Mouse (Mus musculus) hindbrain, postnatal 0 days (tissue): ENCODE data around the gene Gm3327. TPM values are rescaled to one million over a fixed set of nuclear protein-coding genes. Genes with fewer than 3 reads are reported as not detected.
"Not testable (repeated sequence)": the region's sequence is repeated elsewhere in the genome, so short reads cannot be mapped to it uniquely, and the experiment has no call there.

Source experiments
- ATAC-seq: fragments of 200-750 bp; cut with Nextera tagmentation; 2 replicates; pipeline ENCODE4 v1.8.0; 2017; ENCODE audit warnings: mild to moderate bottlenecking, moderate TSS enrichment, moderate library complexity
- DNase-seq: peaks from one replicate; pipeline ENCODE4 v3.0.0-alpha.2; 2015; ENCODE audit warnings: low spot score
- H3K27ac ChIP-seq: fragments of 300-500 bp; sonication (generic); 2 replicates; pipeline ENCODE4 v1.5.1; 2014; ENCODE audit warnings: mild to moderate bottlenecking
- H3K27me3 ChIP-seq: fragments of 300-500 bp; sonication (generic); 2 replicates; pipeline ENCODE4 v1.6.1; 2014; ENCODE audit warnings: low read length, mixed read lengths; ENCODE audit not compliant: insufficient read depth
- H3K36me3 ChIP-seq: fragments of 300-500 bp; sonication (generic); 2 replicates; pipeline ENCODE4 v1.6.1; 2014; ENCODE audit warnings: low read length, mixed read lengths; ENCODE audit not compliant: insufficient read depth
- H3K4me1 ChIP-seq: fragments of 300-500 bp; sonication (generic); 2 replicates; pipeline ENCODE4 v1.6.1; 2014; ENCODE audit warnings: antibody characterized with exemption, low read length, mixed read lengths; ENCODE audit not compliant: insufficient read depth
- H3K4me2 ChIP-seq: fragments of 300-500 bp; sonication (generic); 2 replicates; pipeline ENCODE4 v1.6.1; 2014; ENCODE audit warnings: low read depth, mild to moderate bottlenecking, low read length, moderate library complexity, mixed read lengths
- H3K4me3 ChIP-seq: fragments of 300-500 bp; sonication (generic); 2 replicates; pipeline ENCODE4 v1.5.1; 2014; ENCODE audit warnings: low read length
- H3K9ac ChIP-seq: fragments of 300-500 bp; sonication (generic); replicated peaks from 2 replicates; pipeline ENCODE4 v1.6.1; 2014; ENCODE audit warnings: mild to moderate bottlenecking, low read length, moderate library complexity, mixed read lengths
- H3K9me3 ChIP-seq: fragments of 300-500 bp; sonication (generic); 2 replicates; pipeline ENCODE4 v1.6.1; 2016; ENCODE audit warnings: low read length, mixed read lengths
- WGBS: fragments of 180-500 bp; shearing (Covaris S2); extraction: QIAGEN DNeasy Blood & Tissue Kit; methylation state at CpG from one replicate; pipeline ENCODE4 v1.1.7; 2014; 5-methylcytosine and 5-hydroxymethylcytosine counted together
- polyA plus RNA-seq: library from polyadenylated mRNA; unstranded; fragments of >200 nt; fragmentation: Nextera tagmentation; extraction: Ambion mirVana; gene quantifications from 2 replicates; pipeline ENCODE4 v1.2.1, GENCODE M21; 2015
- total RNA-seq: library from RNA; depleted of rRNA; stranded (reverse); fragments of >200 nt; gene quantifications from 2 replicates; pipeline ENCODE4 v1.2.3, GENCODE M21; 2014; rRNA removed

The Gm3327 gene
- not detected in 2 replicates for total RNA-seq
- polyA plus RNA-seq = not detected in 2 replicates

DNA sequence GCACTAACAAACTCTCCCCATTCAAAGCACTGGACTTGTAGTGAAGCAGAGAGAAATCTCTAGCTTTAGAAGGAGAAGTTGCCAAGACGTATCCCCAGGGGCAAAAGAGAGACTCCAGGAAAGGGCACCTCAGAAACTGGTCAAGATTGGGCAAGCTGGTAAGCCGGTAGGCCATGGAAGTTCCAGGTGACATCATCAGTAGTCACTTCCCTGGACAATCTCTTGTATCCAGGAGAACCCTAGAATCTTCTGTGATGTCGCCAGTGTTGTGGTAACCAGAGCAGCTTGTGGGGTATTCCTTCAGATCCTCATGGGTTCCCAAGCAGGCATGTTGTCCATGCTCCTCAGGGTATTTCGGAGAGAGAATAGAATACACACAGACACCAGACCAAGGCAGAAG is at the start of gene Gm3327:
TSS of gene Gm3327 (plus strand) at position 301 of the 400 bp plus-strand sequence.
- not testable (repeated sequence) for H3K9me3 ChIP-seq, ATAC-seq, H3K36me3 ChIP-seq, H3K27ac ChIP-seq, H3K4me1 ChIP-seq, H3K27me3 ChIP-seq, DNase-seq, H3K4me3 ChIP-seq, H3K9ac ChIP-seq, H3K4me2 ChIP-seq
- WGBS = 95% methylated on average over 3 of the region's 4 CpGs

DNA sequence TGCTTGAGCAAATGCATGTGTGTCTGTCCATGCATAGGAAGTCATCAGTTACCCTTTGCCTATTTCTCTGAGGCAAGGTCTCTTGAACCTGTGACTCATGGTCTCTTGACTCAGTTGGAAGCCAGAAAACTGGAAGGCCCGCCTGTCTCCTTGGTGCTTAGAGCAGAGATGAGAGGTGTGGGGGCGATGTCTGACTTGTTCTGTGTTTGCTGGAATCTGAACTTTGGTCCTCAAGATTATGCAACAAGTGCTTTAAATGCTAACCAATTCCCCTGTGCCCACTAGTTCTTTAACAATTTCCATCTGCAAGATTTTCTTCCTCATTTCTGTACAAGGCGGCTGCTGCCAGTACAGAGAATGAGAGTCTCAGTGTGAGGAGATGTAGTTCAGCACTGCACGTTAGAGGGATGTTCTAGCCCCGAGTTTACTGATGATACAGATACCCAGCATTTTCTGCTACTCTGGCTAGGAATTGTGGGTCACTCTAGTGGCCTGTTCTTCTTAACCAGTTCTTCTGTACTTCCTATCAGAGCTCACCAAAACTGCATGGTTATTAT is 45.8 kb upstream of the Gm3327 start:
- ATAC-seq, H3K4me1 ChIP-seq, DNase-seq, H3K36me3 ChIP-seq, H3K27ac ChIP-seq, H3K9ac ChIP-seq, H3K9me3 ChIP-seq, H3K27me3 ChIP-seq, H3K4me2 ChIP-seq, H3K4me3 ChIP-seq: not testable (repeated sequence)
- WGBS = 90% methylated on average over 5 of the region's 5 CpGs

DNA sequence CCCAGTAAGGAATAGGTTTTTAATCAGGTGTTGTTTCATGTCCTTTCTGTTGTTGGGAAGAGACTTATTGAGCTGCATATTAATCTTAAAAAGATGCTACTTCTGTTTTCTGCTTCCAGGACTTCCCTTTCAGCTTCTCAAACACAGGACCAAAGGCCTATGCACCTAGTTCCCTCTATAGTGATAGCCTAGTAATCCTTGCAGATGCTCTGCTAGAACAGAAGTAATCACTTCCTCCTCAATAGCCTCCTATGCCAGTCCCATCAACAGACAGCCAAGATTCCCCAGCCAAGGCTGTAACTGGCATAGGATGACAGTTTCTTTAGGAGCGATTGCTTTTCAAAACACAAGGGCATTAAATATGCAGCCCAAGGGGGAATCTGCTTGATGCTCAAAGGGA is 37.1 kb upstream of the Gm3327 start:
- H3K27ac ChIP-seq, H3K9me3 ChIP-seq, ATAC-seq: not testable (repeated sequence)

DNA sequence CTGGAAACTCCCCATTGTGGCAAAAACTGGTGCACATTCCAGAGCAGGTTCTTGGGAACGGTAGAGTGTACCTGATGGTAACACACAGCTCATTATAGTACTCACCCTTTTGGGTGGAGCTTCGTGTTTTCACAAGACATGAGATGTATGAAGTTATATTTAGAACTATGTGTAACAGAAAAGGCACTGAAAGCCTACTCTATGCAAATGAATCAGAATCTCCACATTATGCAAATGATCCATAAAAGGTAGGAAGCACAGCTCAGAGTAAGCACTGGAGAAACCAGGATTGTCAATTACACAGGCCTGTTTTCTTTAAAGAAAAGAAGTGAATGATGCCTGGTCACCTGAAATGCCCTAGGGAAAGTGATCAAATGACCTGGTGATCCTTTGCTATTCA is 36.1 kb upstream of the Gm3327 start:
- H3K36me3 ChIP-seq, H3K4me2 ChIP-seq, DNase-seq, ATAC-seq, H3K9me3 ChIP-seq, H3K4me1 ChIP-seq, H3K27ac ChIP-seq, H3K9ac ChIP-seq, H3K4me3 ChIP-seq, H3K27me3 ChIP-seq: not testable (repeated sequence)
- WGBS = 74% methylated on average over 2 of the region's 2 CpGs

More for the DNA sequence above, 37.1 kb upstream of the Gm3327 start:
- H3K27me3 ChIP-seq, H3K9ac ChIP-seq, DNase-seq, H3K36me3 ChIP-seq, H3K4me1 ChIP-seq, H3K4me2 ChIP-seq, H3K4me3 ChIP-seq: not testable (repeated sequence)
- 89% methylated on average over 1 of the region's 1 CpGs for WGBS

DNA sequence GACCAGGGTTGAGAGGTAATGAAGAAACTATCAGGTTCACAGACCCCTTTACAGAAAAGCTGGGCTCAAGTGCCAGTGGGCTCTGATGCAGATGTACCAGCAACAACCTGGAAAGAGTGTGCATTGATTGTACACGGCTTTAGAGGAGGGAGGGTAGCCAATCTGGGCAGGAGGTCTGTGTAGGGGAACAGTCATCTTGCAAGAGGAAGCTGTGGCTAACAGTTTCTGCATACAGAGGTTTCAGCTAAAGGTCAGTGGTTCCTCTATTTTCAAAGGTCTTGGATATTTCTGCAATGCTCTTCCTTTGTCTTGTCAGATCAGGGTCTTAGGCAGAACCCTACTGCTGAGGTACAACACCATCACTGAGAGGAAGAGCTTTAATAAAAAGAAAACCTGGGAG is 32.1 kb upstream of the Gm3327 start:
- ATAC-seq, H3K9me3 ChIP-seq, DNase-seq, H3K4me3 ChIP-seq, H3K4me1 ChIP-seq, H3K9ac ChIP-seq, H3K27me3 ChIP-seq, H3K27ac ChIP-seq, H3K36me3 ChIP-seq, H3K4me2 ChIP-seq: not testable (repeated sequence)
- 65% methylated on average over 1 of the region's 1 CpGs for WGBS

DNA sequence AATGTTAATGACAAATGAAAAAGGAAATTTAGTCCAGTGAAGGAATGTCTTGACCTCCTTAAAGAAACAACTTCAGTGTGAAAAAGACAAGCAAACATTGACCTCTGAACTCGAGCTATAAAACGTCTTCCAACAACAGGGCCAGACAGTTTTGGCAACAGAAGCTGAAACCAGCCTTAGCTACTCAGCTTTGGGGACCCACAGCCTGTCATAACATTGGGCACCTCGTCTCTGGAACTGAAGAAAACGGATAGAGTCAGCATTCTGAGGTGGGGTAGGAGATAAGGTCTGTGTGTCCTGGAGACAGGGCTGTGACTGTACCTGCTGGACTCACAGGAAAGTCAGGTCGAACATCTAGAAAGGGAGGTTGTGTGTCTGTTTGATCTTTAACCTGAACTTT is 29.2 kb upstream of the Gm3327 start:
- WGBS = 84% methylated on average over 5 of the region's 5 CpGs
- not testable (repeated sequence) for H3K9me3 ChIP-seq, H3K4me3 ChIP-seq, H3K9ac ChIP-seq, ATAC-seq, H3K4me2 ChIP-seq, DNase-seq, H3K27me3 ChIP-seq, H3K4me1 ChIP-seq, H3K36me3 ChIP-seq, H3K27ac ChIP-seq

DNA sequence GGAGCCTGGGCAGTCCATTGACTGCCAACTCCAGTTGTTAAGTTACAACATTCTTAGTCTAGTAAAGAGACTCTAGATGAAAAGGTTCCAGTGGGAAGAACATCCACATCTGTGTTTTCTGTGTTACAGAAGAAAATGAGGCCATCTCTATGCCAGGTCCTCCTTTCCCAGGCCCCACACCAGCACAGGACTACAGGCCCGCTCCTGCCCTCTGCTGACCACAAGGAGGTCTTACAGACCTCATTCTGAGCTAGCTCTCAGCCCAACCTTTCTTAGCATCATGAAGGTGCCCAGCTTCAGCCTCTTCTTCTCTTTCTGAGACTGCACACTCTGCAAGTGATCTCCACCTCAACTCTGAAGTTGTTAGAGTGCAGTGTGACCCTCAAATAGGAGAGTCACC is 23.6 kb upstream of the Gm3327 start:
- no CpG with 5 or more reads among the region's 1 CpGs for whole genome bisulfite sequencing

DNA sequence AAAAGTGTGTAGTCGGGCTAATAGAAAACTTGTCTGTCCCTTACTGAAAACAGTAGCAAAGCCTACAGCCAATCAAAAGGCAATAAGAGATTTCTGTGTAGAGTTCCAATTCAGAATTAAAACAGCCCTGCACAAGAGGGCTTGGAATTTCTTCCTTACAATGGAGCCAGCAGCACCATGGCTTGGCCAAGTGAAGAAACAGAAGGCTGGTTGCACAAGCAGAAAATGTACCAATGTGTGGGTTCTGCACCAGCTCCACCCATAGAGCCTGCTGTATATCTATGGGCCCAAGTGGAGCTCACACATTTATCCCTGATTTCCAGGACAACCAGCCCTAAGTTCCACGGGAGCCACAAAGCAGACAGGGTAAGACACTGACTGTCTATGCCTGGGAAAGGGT is 21.3 kb upstream of the Gm3327 start, which contains the start of gene Ear2:
TSS of gene Ear2 (plus strand) at position 301 of the 400 bp plus-strand sequence.
- H3K4me1 ChIP-seq, H3K9me3 ChIP-seq, H3K27me3 ChIP-seq, H3K4me2 ChIP-seq, ATAC-seq, H3K4me3 ChIP-seq, DNase-seq, H3K27ac ChIP-seq, H3K9ac ChIP-seq, H3K36me3 ChIP-seq: not testable (repeated sequence)
- WGBS = 88% methylated on average over 2 of the region's 2 CpGs

More for the DNA sequence above, 23.6 kb upstream of the Gm3327 start:
- not testable (repeated sequence) for H3K9ac ChIP-seq, H3K27me3 ChIP-seq, H3K4me2 ChIP-seq, H3K9me3 ChIP-seq, H3K4me1 ChIP-seq, H3K4me3 ChIP-seq, DNase-seq, H3K36me3 ChIP-seq, H3K27ac ChIP-seq, ATAC-seq
